Mouse (Mus musculus): ENCODE data around the gene Slc27a3. TPM values are rescaled to one million over a fixed set of nuclear protein-coding genes. Genes with fewer than 3 reads are reported as not detected.

The Slc27a3 gene
- polyA plus RNA-seq, 1 experiment from 2014 or later: 11.0 TPM

DNA sequence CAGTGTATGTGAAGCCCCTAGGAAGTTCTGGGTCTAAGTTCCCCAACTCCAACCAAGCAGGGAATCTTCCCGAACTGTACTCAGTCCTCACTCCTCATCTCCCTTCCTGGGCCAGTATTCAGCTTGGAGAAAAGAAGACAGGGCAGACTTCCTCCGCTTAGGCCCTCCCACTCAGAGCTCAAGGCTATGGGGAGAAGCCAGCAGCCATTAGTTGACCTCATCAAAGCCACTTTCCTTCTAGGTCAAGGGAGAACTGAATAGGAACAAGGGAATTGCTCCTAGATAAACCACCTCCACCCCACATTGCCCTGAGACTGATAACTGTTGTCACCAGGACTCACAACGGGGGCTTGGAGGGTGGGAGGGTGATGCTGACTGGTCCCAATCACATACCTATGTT is 14.4 kb upstream of the Slc27a3 start:
- no peaks in the 10 kb centered on the region for H3K4me1 ChIP-seq (replicated peaks; ENCODE audit: control insufficient read depth, insufficient read depth, low read length)
- no peak for DNase-seq (ENCODE audit: low spot score)
- no peak overlapping the region for H3K4me2 ChIP-seq (ENCODE audit: low read length)
- H3K4me3 ChIP-seq (ENCODE audit: low read depth, low read length): no peak overlapping the region
- H3K9ac ChIP-seq (ENCODE audit: low read length): no peak overlapping the region
- no peak for ATAC-seq (replicated peaks; ENCODE audit: low FRiP score, low TSS enrichment, low read depth)
- H3K9me3 ChIP-seq (ENCODE audit: control insufficient read depth, low read length): no peaks in the 10 kb centered on the region
- no peaks in the 10 kb centered on the region for H3K27me3 ChIP-seq (replicated peaks; ENCODE audit: control insufficient read depth, insufficient read depth, low read length)
- H3K27ac ChIP-seq (ENCODE audit: low read depth): no peak overlapping the region
- 77% methylated on average over 3 of the region's 3 CpGs for WGBS
- H3K36me3 ChIP-seq (ENCODE audit: control insufficient read depth, insufficient read depth, low read length): peaks cover 100% of the 10 kb centered on the region

DNA sequence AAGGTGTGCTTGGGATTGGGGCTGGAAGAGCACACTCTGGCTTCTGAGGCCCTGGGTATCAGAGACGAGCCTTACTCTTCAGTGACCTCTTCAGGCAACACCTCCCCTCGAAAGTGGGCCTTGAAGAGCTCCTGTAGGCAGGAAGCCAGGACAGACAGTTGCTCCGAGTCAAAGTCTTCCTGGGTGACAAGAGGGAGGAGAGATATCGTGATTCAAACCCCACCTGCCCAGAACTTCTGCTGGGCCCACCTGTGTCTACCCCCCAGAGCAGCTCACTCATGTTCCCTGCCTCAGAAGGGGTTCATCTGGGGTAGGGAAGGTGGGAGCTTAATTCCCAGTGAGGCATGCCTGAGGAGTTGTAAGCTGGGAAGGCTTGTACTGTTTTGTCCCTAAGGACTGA is 11.3 kb upstream of the Slc27a3 start:
- DNase-seq (ENCODE audit: low spot score) (no peak), ATAC-seq (replicated peaks; ENCODE audit: low FRiP score, low TSS enrichment, low read depth) (no peak)
- Histone ChIP-seq H3K27me3 (replicated peaks; ENCODE audit: control insufficient read depth, insufficient read depth, low read length) (no peaks in the 10 kb centered on the region), H3K9me3 (ENCODE audit: control insufficient read depth, low read length) (no peaks in the 10 kb centered on the region), H3K9ac (ENCODE audit: low read length) (no peak overlapping the region), H3K4me1 (replicated peaks; ENCODE audit: control insufficient read depth, insufficient read depth, low read length) (no peaks in the 10 kb centered on the region), H3K36me3 (ENCODE audit: control insufficient read depth, insufficient read depth, low read length) (peaks cover 97% of the 10 kb centered on the region), H3K4me3 (ENCODE audit: low read depth, low read length) (no peak overlapping the region), H3K4me2 (ENCODE audit: low read length) (no peak overlapping the region), H3K27ac (ENCODE audit: low read depth) (no peak overlapping the region)
- WGBS: 74% methylated on average over 4 of the region's 4 CpGs

DNA sequence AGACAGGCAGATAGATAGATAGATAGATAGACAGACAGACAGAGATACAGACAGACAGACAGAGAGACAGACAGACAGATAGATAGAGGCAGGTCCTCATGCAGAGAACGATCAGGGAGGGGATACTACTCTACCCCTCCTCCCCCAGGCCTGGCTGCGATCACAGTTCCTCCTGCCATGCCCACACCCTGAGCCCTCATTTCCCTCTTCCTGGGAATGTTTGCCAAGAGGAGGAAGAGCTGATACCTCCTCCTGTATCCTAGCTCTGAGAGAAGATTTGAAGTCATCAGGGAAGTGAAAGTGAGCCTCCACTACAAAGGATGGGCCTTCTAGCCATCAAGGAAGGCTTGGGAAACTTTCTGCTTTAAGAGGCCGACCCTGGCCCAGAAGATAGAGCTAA is 5.9 kb upstream of the Slc27a3 start:
- no peaks in the 10 kb centered on the region for H3K27me3 ChIP-seq (replicated peaks; ENCODE audit: control insufficient read depth, insufficient read depth, low read length)
- H3K4me3 ChIP-seq (ENCODE audit: low read depth, low read length): no peak overlapping the region
- H3K9ac ChIP-seq (ENCODE audit: low read length): no peak overlapping the region
- ATAC-seq (replicated peaks; ENCODE audit: low FRiP score, low TSS enrichment, low read depth) (no peak), DNase-seq (ENCODE audit: low spot score) (no peak)
- no peak overlapping the region for H3K4me2 ChIP-seq (ENCODE audit: low read length)
- no peaks in the 10 kb centered on the region for H3K9me3 ChIP-seq (ENCODE audit: control insufficient read depth, low read length)
- peaks cover 97% of the 10 kb centered on the region for H3K36me3 ChIP-seq (ENCODE audit: control insufficient read depth, insufficient read depth, low read length)
- no peak overlapping the region for H3K27ac ChIP-seq (ENCODE audit: low read depth)
- peaks cover under 1% of the 10 kb centered on the region; the same call in 1 of the 2 replicates for H3K4me1 ChIP-seq (replicated peaks; ENCODE audit: control insufficient read depth, insufficient read depth, low read length)
- WGBS: 82% methylated on average over 3 of the region's 3 CpGs

DNA sequence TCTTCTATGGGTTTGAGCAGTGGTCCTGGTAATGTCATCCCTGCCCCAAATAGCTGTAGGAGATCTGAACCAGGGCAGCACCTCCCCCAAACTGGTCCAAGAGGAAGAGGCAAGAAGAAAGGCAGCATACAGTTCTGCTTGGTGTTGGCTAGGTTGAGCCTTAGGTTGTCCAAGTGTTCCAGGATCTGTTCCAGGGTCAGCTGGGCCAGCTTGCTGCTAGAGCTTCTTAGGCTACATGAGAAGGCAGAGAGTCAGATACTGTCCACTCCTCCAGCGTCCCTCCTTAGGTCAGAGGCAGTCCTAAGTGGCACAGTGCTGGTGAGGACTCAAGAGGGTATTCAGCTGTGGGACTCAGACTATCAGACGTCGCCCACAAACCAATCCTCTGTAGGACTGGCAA is 2.9 kb upstream of the Slc27a3 start:
- no peak for ATAC-seq (replicated peaks; ENCODE audit: low FRiP score, low TSS enrichment, low read depth)
- H3K9ac ChIP-seq (ENCODE audit: low read length): no peak overlapping the region
- no peaks in the 10 kb centered on the region for H3K27me3 ChIP-seq (replicated peaks; ENCODE audit: control insufficient read depth, insufficient read depth, low read length)
- H3K4me2 ChIP-seq (ENCODE audit: low read length): no peak overlapping the region
- no peak overlapping the region for H3K27ac ChIP-seq (ENCODE audit: low read depth)
- peaks cover 14% of the 10 kb centered on the region for H3K4me1 ChIP-seq (replicated peaks; ENCODE audit: control insufficient read depth, insufficient read depth, low read length)
- H3K9me3 ChIP-seq (ENCODE audit: control insufficient read depth, low read length): no peaks in the 10 kb centered on the region
- peaks cover 70% of the 10 kb centered on the region for H3K36me3 ChIP-seq (ENCODE audit: control insufficient read depth, insufficient read depth, low read length)
- DNase-seq (ENCODE audit: low spot score): no peak
- H3K4me3 ChIP-seq (ENCODE audit: low read depth, low read length): no peak overlapping the region
- 93% methylated on average over 3 of the region's 3 CpGs for WGBS

DNA sequence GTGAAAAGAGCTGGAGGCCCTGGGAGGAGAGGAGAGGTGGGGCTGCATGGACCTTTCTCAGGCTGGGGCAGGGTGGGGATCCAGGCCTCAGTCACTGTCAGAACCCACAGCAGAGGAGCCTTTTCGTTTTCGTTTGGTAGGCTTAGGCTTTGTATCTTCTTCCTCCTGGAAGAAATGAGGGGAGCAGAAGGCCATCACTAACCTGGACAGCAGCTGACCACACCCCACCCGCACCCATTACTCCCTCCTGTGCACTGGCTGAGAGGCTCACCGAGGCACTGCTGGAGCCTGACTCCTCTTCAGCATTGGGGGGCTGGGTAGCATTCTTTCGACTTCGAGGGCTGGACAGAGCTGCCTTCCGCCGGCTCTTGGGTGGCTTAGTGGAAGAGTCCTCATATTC is 2.2 kb upstream of the Slc27a3 start:
- Histone ChIP-seq H3K27ac (ENCODE audit: low read depth) (no peak overlapping the region), H3K36me3 (ENCODE audit: control insufficient read depth, insufficient read depth, low read length) (peaks cover 63% of the 10 kb centered on the region), H3K9me3 (ENCODE audit: control insufficient read depth, low read length) (no peaks in the 10 kb centered on the region), H3K4me3 (ENCODE audit: low read depth, low read length) (no peak overlapping the region), H3K9ac (ENCODE audit: low read length) (no peak overlapping the region), H3K4me1 (replicated peaks; ENCODE audit: control insufficient read depth, insufficient read depth, low read length) (peaks cover 18% of the 10 kb centered on the region), H3K27me3 (replicated peaks; ENCODE audit: control insufficient read depth, insufficient read depth, low read length) (no peaks in the 10 kb centered on the region), H3K4me2 (ENCODE audit: low read length) (no peak overlapping the region)
- DNase-seq (ENCODE audit: low spot score) (no peak), ATAC-seq (replicated peaks; ENCODE audit: low FRiP score, low TSS enrichment, low read depth) (no peak)
- 74% methylated on average over 8 of the region's 8 CpGs for whole genome bisulfite sequencing

DNA sequence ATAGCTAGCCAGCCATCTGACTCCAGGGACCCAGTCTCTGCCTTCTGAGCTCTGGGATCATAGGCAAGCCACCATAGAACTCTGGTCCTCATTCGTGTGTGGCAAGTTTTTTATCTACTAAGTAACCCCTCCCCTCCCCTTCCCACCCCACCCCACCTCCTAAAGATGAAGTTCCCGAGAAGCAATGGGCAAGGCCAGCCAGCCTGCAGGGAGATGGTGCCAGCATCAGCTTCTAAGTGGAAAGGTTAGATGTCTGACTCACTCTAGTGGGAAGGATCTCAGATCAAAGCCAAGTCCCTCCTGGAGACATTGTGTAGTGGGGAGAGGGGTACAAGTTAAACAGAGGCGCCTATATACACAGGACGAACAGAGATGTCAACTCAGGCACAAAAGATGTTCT is 1.3 kb upstream of the Slc27a3 start:
- Histone ChIP-seq H3K4me2 (ENCODE audit: low read length) (no peak overlapping the region), H3K36me3 (ENCODE audit: control insufficient read depth, insufficient read depth, low read length) (peaks cover 63% of the 10 kb centered on the region), H3K9me3 (ENCODE audit: control insufficient read depth, low read length) (no peaks in the 10 kb centered on the region), H3K27ac (ENCODE audit: low read depth) (no peak overlapping the region), H3K27me3 (replicated peaks; ENCODE audit: control insufficient read depth, insufficient read depth, low read length) (no peaks in the 10 kb centered on the region), H3K9ac (ENCODE audit: low read length) (no peak overlapping the region), H3K4me3 (ENCODE audit: low read depth, low read length) (no peak overlapping the region), H3K4me1 (replicated peaks; ENCODE audit: control insufficient read depth, insufficient read depth, low read length) (peaks cover 18% of the 10 kb centered on the region)
- ATAC-seq (replicated peaks; ENCODE audit: low FRiP score, low TSS enrichment, low read depth) (no peak), DNase-seq (ENCODE audit: low spot score) (no peak)
- WGBS: 64% methylated on average over 4 of the region's 4 CpGs

DNA sequence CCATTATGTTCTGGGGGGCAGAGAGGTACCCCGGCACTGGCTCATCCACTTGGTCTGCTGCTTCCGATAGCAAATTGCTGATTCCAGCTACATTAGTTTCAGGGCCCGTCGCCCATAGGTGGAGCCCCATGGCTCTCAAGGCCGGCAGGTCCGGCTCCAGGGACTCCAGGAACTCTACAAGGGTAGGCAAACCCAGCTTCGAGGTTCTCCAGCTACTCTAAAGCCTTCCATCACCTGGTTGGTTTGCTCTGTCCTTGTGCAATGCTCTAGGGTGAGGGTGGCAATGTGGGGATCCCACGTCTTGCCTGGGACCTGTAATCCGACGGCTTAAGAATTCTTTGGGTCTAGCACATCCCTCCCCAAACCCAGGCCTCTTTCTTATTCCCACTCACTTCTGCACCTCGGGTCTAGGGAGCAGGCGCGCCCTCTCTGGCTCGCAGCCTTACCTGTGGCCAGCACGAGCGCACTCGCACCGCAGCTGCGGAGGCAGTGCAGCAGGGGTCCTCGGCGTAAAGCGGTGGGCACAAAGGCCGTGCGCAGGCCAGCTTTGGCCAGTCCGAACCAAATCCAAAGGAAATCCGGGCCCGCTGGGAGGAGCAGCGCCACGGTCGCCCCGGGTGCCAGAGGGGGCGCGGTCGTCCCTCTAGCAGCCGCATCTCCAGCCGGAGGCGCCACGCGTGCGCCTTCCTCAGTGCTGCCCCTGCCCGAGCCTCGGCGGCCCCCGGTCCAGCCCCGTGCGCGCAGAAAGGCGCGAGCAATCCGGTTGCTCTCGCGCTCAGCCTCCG is 820 bp downstream of the Slc27a3 start:
- Histone ChIP-seq H3K9ac (ENCODE audit: low read length) (peak overlapping the region; percentile 72), H3K4me2 (ENCODE audit: low read length) (peak overlapping the region; percentile 98), H3K4me1 (replicated peaks; ENCODE audit: control insufficient read depth, insufficient read depth, low read length) (peaks cover 27% of the 10 kb centered on the region), H3K27ac (ENCODE audit: low read depth) (peak overlapping the region; percentile 69), H3K9me3 (ENCODE audit: control insufficient read depth, low read length) (no peaks in the 10 kb centered on the region), H3K4me3 (ENCODE audit: low read depth, low read length) (peak overlapping the region; percentile 65), H3K27me3 (replicated peaks; ENCODE audit: control insufficient read depth, insufficient read depth, low read length) (no peaks in the 10 kb centered on the region), H3K36me3 (ENCODE audit: control insufficient read depth, insufficient read depth, low read length) (peaks cover 45% of the 10 kb centered on the region)
- DNase-seq (ENCODE audit: low spot score) (no peak), ATAC-seq (replicated peaks; ENCODE audit: low FRiP score, low TSS enrichment, low read depth) (peak; percentile 74)
- WGBS: 4% methylated on average over 53 of the region's 53 CpGs

DNA sequence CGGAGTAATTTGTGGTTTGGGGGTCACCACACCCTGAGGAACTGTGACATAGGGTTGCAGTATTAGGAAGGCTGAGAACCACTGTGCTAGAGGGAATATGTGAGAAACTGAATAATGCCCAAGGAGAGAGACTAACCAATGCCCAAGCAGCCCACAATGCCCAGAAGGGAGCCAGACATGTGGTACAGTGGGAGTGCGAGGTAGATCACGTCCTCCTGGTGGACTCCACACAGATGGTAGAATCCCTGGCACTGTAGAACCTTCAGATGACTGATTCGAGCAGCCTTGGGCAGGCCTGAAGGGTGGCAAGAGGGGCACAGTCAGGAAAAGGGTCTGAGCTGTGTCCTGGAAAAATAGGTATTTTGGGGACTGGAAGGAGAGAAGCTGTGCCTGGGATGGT is 1.5 kb downstream of the Slc27a3 start:
- Histone ChIP-seq H3K4me3 (ENCODE audit: low read depth, low read length) (peak overlapping the region; percentile 65; the same call in 1 of the 2 replicates), H3K4me1 (replicated peaks; ENCODE audit: control insufficient read depth, insufficient read depth, low read length) (peaks cover 27% of the 10 kb centered on the region)

DNA sequence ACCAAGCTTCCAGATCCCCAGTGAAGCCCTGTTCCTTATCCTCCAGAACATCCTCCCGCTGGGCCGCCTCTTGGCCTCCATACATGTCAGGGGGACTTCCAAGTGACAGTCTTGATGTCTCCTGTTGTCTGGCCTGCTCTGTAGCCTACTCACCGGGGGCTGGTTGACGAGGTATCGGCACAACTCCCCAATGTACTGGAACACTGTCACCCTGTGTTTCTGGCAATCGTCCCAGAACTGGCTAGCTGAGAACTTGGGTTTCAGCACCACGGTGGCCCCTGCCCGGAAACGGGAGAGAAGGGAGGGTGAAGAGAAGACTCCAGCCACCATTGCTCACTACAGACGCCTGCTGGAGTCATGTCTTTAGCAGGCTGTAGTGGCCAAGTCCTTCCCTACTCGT is 2.3 kb downstream of the Slc27a3 start:
- DNase-seq (ENCODE audit: low spot score) (no peak), ATAC-seq (replicated peaks; ENCODE audit: low FRiP score, low TSS enrichment, low read depth) (no peak)
- Histone ChIP-seq H3K27me3 (replicated peaks; ENCODE audit: control insufficient read depth, insufficient read depth, low read length) (no peaks in the 10 kb centered on the region), H3K4me2 (ENCODE audit: low read length) (no peak overlapping the region), H3K4me3 (ENCODE audit: low read depth, low read length) (no peak overlapping the region), H3K9ac (ENCODE audit: low read length) (no peak overlapping the region), H3K4me1 (replicated peaks; ENCODE audit: control insufficient read depth, insufficient read depth, low read length) (peaks cover 27% of the 10 kb centered on the region), H3K36me3 (ENCODE audit: control insufficient read depth, insufficient read depth, low read length) (peaks cover 31% of the 10 kb centered on the region), H3K27ac (ENCODE audit: low read depth) (no peak overlapping the region), H3K9me3 (ENCODE audit: control insufficient read depth, low read length) (no peaks in the 10 kb centered on the region)
- 52% methylated on average over 11 of the region's 11 CpGs for WGBS

More for the DNA sequence above, 1.5 kb downstream of the Slc27a3 start:
- Histone ChIP-seq H3K4me2 (ENCODE audit: low read length) (peak overlapping the region; percentile 98), H3K27me3 (replicated peaks; ENCODE audit: control insufficient read depth, insufficient read depth, low read length) (no peaks in the 10 kb centered on the region), H3K36me3 (ENCODE audit: control insufficient read depth, insufficient read depth, low read length) (peaks cover 38% of the 10 kb centered on the region), H3K9ac (ENCODE audit: low read length) (no peak overlapping the region), H3K27ac (ENCODE audit: low read depth) (no peak overlapping the region), H3K9me3 (ENCODE audit: control insufficient read depth, low read length) (no peaks in the 10 kb centered on the region)
- ATAC-seq (replicated peaks; ENCODE audit: low FRiP score, low TSS enrichment, low read depth): no peak
- WGBS: 73% methylated on average over 4 of the region's 4 CpGs
- DNase-seq (ENCODE audit: low spot score): no peak

Data from intestine, embryonic 14.5 days (tissue).